Mouse (Mus musculus): Measurements from ENCODE around the gene Tph2. TPM values are rescaled to one million over a fixed set of nuclear protein-coding genes. Genes with fewer than 3 reads are reported as not detected.

The Tph2 gene
- total RNA-seq, 2 experiments from 2014 or later, result 0.68 to 1.2 TPM

Other genes starting within 250 kb of the Tph2 start
- 10 to 100 TPM; 60.3 to 62.9 TPM for gene Tbc1d15, start 66.4 kb upstream of the Tph2 start, total RNA-seq (2021)
- gene Rab21, start 130.6 kb upstream of the Tph2 start, total RNA-seq (2021), result 10 to 100 TPM; 58.1 to 58.4 TPM
- 10 to 100 TPM; 37.9 to 39.6 TPM for gene Tmem19, start 177.5 kb upstream of the Tph2 start, total RNA-seq (2021)
- gene Thap2, start 199.4 kb upstream of the Tph2 start, total RNA-seq (2021), result 10 to 100 TPM; 13.8 to 14.7 TPM
- gene Zfc3h1, start 199.9 kb upstream of the Tph2 start, total RNA-seq (2021), result 10 to 100 TPM; 40.0 to 46.7 TPM